Mouse (Mus musculus) cerebellum, adult 11-12 months (tissue): ENCODE data around the gene Hip1r.

Experiments
- DNase-seq: peaks from one replicate; pipeline ENCODE4 v3.0.0; 2022

The Hip1r gene

DNA sequence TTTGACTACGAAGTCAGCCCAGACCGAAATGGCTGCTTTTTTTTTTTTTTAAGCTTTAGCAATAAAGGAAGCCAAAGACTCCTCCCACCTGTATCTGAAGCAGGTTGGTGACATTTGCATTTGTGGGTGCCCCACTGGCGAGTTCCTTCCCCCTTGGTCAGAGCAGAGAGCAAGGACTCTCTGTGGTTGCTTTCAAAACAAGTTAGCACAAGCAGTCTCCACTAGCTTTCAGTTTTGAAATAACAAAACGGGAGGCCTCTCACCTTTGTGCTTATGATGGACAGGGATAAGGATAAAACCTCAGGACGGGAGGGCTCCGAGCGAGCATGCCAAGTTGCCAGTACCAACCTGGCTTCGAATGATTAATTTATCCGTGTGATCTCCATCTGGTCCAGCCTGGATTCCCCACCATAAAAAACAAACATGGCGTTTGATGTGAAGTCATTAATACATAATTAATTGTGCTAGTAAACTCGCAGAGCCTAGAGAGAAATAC is 1.2 kb downstream of the Hip1r start:
- DNase-seq: peak; percentile 31

- DNase-seq: no peak
Measured at GRCm38 (mm10) chr5:123975668-123976180, 2.3 kb downstream of the Hip1r start.

DNA sequence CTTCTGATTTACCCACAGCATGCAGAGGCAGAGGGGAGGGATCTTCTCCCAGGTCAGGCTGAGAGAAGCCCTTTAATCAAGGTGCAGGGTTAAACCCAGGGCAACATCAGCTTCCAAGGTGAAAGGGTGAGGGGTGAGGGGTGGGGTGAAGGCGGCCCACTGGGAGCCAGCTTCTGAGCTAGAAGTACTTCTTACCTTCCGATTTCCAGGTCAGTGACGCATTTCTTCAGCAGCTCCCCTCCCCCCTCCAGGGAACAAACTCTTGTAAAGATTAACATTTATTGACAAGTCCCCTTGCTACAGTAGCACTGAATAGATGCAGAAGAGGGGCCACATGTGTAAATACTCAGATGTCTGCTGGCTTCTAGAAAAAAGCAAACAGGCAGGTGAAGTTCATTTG is 3.8 kb downstream of the Hip1r start:
- no peak for DNase-seq

DNA sequence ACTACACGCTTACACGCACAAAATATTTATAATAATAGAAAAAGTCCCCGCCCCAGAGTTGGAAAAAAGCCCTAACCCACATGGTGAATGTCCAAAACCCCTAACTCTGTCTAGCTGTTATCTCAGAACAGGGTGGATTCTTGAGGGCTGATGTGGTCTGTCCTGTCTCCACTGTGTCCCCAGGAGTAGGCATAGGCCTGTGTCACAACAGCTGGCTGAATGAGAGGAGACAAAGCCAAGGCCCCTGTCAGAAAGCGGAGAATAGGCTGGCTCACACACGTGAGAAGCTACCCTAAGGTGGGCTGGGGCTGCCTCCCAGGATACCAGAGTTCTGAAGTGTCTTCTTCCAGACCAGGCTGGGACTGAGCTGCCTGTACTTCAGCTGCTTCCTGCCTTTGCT is 4.7 kb downstream of the Hip1r start:
- no peak for DNase-seq

DNA sequence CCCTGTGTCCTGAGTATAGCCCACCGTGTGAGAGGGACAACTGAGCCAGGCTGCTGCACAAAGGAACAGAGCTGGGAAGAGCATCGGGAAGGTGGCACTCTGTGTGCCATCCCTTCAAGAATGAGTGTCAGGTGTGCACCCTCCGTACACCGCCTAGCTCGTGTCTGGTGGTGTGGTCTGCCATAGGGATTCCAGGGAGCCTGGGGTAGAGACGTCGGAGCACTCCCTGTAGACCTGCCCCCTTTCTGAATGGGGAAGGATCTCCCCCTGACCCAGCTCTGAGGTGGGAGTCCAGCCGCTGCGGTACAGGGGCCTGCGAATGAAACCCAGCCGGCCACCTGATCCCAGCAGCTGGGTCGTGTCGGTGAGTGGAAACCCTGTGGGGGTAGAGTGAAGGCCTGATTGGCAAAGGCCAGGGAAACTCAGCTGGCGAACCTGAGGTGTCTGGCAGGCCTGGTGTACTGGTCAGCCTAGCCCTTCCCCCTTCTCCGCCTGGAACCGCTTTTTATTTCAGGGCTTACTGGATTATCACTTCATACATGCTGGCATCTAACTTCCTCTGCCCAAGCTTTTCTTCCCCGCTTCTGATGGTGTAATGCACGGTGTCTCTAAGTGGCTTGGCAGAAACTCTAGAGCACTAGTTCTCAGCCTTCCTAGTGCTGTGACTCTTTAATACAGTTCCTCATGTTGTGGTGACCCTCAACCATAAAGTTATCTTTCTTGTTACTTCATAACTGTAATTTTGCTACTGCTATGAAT is 6.0 kb downstream of the Hip1r start:
- no peak for DNase-seq

DNA sequence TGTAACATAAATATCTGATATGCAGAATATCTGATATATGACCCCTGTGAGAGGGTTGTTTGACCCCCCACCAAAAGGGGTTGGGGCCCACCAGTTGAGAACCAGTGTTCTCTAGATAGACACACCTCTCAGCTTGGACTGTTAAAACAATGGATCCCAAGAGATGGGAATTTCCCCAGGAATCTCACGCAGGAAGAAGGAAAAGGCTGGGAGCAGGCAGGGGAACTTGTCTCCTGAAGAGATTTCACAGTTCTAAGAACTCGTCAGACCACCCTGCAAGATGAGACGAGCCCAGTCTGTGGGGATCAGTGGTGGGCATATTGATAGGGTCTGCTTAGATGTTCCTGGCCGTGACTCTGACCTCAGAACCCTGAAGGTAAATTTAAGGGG is 6.5 kb downstream of the Hip1r start:
- no peak for DNase-seq

DNA sequence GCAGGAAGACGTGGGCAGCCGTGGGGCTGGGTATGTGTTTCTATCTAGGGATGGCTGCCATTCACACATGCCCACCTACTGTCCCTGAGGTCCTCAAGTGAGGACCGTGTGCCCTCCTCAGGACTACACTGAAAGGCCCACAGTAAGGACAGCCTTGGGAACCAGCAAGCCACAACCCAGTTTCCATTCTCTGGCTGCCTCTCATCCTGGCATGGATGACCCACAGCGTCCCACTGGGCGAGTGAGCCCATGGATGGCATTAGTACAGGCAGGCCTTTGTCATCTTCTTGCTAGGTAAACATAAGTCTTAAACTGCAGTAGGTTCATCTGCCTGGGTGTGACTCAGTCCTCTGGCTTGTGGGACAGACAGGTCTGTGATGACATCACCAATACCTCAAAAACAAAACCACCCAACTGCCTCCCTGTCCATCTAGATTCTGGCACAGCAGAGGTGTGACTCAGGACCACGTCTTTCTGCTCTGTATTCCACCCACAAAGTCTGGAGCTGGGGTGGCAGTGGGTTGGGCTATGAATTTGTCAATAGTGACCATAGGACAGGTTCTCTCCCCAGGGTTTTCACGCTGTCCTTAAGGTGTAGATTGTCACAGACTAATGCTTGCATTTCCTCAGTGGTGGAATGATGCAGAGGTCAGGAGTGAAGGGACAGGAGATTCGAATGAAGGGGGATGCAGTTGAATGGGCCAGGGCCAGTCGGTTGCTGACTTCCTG is 7.3 kb downstream of the Hip1r start:
- no peak for DNase-seq

DNA sequence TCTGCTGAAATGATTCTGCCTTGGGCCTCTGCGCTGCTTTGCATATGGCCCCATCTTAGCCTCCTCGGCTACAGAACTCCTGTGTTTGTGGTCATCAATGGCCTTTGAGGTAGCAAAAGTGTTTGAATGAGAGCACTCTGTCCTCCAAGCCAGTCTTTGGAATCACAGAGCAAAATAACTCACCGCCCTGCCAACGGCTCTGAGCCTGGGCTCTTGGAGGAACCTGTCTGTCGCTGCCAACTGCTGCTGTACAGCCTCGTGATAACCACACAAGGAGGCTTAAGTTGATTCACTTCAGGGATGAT is 7.8 kb downstream of the Hip1r start:
- no peak for DNase-seq

- DNase-seq: no peak
Measured at GRCm38 (mm10) chr5:123982838-123983237, 9.4 kb downstream of the Hip1r start.

DNA sequence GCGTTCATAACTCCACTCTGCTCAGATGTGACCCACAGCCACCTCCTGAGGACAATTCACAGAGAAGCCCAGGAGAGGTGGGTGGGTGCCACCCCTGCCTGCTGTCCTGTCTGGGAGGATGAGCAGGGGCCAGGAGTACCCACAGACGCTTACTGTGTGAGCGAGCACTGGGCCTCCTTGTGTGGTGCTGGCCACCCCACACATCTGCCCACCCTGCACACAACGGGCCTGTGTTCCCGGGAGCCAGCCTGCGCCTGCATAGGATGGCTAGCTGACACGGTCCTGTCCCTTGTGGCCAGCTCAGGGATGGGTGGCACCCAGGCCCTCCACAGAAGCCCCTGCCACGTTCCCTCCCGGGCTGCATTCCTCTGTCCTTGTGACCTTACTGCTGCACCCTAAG is 12.0 kb downstream of the Hip1r start:
- peak; percentile 26 for DNase-seq

- DNase-seq: no peak
Measured at GRCm38 (mm10) chr5:123986925-123987324, 13.5 kb downstream of the Hip1r start.

DNA sequence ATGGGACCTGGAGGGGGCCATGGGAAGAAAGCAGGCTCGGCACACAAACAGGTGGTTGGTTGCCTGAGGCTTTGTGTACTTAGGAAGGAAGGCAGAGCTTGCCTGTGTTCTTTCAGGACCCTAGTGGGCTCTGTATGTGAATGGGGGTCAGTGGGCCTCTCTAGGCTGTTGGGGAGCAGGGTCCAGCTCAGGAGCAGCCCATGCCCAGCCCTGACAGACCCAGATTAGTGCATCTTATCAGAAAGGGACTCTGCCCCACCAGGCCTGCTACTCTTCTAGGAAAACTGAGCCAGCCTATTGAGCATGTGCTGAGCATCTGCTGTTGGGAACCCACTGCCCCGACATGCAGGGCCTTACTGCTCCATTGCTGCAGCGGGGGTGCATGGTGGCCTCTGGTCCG is 14.1 kb downstream of the Hip1r start:
- no peak for DNase-seq

DNA sequence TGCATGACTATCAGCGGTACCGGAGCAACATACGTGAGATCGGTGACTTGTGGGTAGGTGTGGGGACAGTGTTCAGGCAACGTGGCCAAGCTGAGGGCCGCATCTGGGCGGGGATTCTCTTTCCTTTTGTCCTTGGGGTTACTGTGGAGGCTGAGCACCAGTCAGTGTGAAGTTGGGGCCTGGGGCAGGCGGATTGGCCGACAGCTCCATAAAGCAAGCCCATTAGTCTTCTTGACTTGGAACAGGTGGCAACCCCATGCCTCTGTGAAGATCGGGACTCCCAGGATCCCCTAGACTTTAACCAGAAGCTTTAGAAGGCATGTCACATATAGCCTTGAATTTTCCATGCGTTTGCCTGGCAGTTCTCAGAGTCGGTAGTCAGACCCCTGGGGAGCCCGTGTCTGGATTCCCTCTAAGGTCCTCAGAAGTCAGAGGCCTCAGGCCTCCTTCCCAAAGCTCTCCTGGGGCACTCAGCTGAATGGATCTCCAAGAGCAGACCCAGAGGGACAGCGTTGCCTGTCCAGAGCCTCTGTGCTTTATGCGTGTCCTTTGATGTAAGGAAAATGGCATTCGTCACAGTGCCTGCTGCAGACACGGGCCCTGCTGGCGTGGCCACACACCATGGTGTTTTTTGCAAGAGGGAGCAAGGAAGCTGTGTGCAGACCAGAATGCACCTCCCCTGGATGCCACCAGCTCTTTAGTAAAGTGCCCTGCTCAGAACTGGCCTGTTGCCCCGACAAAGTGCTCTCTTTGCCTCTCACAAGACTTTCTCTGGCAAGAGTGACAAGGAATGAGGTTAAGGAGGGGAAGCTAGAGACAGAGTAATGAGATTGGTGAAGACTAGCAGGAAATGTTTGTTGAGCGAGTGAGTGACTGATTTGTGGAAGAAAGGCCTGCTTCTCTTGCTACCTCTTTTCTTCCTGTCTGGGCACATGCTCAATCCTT is 16.8 kb downstream of the Hip1r start:
- no peak for DNase-seq

- DNase-seq: no peak
Measured at GRCm38 (mm10) chr5:123991321-123991720, 17.9 kb downstream of the Hip1r start.

GRCm38 (mm10) chr5:123992193-123992637 is 18.8 kb downstream of the Hip1r start:
- no peak for DNase-seq

GRCm38 (mm10) chr5:123992794-123993193 is 19.4 kb downstream of the Hip1r start:
- DNase-seq: peak; percentile 71

GRCm38 (mm10) chr5:123993263-123994036 is 20.0 kb downstream of the Hip1r start:
- DNase-seq: peak; percentile 72

DNA sequence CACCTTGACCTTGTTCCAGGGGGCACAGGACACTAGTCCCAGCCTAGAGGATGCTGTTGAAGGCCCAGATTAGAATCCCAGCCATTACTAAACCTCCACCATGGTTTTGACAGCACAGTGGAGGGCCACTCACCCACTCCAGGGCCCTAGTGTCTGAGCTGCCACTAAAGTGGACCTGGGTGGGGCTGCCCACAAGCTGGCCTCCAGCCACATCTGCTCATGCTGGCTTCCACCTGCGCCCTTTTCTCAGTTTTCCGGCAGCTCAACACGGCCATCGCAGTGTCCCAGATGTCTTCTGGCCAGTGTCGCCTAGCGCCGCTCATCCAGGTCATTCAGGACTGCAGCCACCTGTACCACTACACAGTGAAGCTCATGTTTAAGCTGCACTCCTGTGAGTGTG is 21.0 kb downstream of the Hip1r start:
- DNase-seq: no peak

DNA sequence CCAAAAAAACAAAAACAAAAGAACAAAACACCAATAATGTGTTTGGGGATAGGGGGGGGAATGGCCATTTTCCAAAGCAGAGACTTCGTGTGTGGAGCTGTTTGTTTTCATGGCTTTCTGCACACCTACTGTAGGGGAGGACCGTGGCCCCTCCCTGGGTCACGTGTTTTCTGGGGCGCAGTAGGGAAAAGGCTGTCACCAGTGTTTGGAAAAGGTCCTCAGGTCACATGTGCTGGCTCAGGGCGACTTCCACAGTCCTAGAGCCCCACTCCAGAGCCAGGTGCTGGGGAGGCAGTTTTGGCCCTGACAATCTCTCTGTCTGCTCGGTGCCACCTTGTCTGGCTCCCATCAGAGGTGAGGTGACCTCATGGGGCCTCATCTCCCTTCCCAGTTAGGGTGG is 22.0 kb downstream of the Hip1r start:
- no peak for DNase-seq

DNA sequence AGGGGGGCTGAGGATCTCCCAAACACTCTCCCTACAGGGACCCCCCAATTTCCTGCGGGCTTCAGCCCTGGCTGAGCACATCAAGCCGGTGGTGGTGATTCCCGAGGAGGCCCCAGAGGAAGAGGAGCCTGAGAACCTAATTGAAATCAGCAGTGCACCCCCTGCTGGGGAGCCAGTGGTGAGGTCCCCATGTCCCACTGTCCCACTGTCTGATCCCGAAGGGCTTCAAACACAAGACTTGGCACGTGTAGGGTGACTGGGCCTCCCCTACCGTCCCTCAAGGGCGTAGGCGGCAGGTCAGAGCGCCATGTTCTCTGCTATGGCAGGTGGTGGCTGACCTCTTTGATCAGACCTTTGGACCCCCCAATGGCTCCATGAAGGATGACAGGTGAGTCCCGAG is 22.8 kb downstream of the Hip1r start:
- DNase-seq: no peak

- no peak for DNase-seq
Measured at GRCm38 (mm10) chr5:123996695-123997094, 23.3 kb downstream of the Hip1r start.

DNA sequence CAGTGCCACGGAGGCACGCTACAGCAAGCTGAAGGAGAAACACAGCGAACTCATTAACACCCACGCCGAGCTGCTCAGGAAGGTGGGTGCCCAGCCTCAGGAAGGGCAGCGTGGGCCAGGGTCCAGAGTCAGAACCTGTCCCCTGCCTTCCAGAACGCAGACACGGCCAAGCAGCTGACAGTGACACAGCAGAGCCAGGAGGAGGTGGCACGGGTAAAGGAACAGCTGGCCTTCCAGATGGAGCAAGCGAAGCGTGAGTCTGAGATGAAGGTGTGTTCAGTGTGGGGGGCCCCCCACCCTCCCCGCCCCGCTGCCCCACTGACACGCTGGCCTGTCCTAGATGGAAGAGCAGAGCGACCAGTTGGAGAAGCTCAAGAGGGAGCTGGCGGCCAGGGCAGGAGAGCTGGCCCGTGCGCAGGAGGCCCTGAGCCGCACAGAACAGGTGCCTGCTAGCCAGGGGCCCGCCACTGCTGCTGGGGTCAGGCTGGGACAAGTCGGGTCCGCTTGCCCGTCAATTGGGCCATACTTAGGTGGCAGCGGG is 23.9 kb downstream of the Hip1r start:
- peak; percentile 69 for DNase-seq
